Mouse (Mus musculus) kidney, postnatal 14 days (tissue): Measurements from ENCODE around the gene Gpr15.

ENCODE experiments used
- DNase-seq: peaks from one replicate; pipeline ENCODE4 v3.0.0; 2022; ENCODE audit warnings: mixed read lengths

The Gpr15 gene

DNA sequence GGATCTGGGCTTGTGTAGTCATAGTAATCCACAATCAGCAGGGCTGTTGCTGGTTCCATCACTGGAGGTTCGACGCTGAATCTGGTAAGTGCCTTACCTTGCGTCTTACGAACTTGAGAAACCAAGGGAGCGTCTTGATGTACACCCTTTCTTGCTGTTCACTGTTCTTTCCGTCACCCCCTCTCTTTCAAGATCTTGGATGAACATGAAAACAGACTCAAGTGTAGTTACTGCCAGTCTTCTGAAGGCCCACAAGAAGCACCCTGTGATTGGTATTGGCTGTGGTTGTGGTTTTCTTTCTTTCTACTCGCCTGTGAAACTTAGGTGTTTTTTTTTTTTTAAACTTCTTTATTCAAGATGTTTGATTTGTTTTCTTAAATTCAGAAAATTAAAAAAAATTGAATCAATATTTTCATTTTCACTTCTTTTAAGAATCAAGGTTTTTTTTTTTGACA, at the start of gene Gpr15:
Gene Gpr15, minus strand, starts transcription at position 405 of the 455 bp plus-strand sequence.
- DNase-seq: no peak

DNA sequence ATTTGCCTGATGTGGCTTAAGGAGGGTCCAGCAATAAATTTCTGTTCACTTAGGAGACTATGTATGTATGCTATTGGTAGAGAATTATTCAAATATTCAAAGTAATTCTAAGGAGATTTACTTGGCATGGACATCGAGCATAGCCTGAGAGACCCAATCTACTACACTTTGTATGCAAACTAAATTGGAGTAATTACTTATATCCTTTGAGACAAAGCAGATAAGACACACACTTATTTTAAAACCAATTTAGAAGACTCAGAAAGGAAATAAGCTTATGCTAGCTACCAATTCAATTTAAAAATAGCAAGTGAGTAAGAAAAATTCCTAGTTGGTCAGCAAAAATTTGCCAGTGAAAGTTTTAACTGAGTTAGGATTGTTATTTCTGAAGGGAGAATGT, 44.2 kb upstream of the Gpr15 start, which contains the start of gene Olfr172:
Gene Olfr172, minus strand, starts transcription at position 101 of the 400 bp plus-strand sequence.
- DNase-seq: no peak

DNA sequence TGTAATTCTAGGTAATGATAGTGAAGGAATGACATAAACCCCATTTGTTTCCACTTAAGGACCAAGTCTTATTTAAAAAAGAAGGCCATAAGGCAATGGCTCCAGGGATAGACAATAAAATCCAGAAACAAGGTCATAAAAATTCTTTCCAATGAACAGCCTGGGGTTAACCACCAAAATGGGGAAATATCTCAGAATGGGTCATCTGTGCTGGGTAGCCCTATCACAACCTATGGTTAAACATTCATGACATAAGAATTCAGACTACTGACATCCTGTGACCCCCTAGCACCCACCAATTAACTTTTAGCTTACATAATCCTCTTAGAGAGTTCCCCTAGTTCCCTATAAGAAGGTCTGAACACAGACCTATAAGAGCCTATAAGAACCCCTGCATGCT, 37.3 kb upstream of the Gpr15 start:
- DNase-seq: no peak

DNA sequence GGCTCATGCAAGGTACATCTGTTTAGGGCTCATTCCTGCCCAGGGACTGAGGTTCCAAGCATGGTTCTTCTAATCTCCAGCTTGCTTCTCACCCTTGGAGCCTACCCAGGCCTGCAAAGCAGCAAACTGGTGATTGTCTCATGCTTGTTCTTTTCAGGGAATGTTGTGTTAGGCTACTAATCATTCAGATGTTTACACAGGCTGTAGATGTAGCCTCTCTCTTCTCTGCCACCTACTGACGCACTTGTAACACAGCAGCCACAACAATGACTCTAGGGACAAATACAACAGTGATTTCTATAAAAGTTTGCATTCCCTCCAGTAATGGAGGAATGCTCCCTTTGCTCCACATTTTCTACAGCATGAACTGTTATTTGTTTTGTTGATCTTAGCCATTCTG, 32.4 kb upstream of the Gpr15 start:
- no peak for DNase-seq

DNA sequence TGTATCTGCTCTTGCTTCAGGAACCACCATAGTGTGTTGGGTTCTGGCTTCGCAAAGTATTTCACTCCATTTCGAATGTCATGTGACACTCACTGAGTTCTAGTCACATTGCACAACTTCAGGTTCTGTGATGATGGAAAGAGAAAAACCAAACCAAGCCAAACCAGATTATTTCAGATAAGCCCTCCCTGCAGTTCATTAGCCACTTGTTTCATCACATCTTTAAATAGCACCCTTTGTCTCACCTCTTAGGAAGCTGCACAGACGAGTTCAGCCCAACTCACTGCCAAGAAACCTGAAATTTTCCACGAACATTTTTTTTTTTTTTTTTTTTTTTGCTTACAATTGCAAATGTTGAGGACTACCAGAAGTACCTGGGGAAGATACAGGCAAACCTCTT, 27.8 kb upstream of the Gpr15 start:
- no peak for DNase-seq

DNA sequence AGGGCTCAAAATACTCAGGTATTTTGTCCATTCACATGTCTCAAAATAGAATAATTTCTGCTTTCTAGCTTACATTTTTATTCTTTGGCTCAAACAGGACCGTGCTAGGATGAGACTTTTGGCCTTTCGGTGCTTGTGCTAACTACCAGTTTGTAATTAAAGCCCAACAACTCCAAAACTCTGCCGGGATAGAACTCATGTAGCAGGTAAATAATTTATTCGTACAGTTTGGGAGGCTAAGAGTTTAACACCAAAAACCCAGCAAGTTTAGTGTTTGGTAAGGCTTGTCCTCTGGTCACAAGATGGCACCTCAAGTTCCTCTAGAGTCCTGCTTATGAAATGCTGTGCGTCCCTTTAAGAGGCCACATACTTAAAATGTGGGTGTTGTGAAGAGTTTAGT, 21.9 kb upstream of the Gpr15 start:
- DNase-seq: no peak

DNA sequence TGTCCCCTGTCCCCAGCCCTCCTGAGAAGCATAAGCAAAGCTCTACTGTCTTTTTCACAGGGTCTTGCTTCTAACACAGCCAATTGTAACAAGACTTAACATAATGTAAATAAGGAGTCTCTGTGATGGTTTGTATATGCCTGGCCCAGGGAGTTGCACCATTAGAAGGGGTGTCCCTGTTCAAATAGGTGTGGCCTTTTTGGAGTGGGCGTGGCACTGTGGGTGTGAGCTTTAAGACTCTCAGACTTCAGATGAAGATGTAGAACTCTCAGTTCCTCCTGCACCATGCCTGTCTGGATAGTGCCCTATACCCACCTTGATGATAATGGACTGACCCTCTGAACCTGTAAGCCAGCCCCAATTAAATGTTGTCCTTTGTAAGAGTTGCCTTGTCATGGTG, 19.9 kb upstream of the Gpr15 start:
- no peak for DNase-seq

DNA sequence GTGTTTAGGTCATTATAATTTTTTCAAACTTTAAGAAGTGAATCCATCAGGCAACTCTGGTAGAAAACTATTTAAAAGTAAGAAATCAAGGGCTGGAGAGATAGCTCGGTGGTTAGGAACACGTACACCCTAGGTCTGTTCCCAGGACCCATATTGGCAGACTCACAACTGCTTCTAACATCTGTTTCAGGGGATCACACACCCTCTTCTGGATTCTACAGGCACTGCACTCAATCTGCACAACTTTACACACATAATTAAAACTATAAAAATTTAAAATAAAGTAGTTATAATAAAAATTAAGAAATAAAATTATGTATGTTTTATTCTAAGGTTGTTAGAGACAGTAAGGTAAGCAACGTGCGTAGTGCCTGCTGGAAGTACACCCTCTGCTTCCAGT, 19.3 kb upstream of the Gpr15 start:
- DNase-seq: no peak

DNA sequence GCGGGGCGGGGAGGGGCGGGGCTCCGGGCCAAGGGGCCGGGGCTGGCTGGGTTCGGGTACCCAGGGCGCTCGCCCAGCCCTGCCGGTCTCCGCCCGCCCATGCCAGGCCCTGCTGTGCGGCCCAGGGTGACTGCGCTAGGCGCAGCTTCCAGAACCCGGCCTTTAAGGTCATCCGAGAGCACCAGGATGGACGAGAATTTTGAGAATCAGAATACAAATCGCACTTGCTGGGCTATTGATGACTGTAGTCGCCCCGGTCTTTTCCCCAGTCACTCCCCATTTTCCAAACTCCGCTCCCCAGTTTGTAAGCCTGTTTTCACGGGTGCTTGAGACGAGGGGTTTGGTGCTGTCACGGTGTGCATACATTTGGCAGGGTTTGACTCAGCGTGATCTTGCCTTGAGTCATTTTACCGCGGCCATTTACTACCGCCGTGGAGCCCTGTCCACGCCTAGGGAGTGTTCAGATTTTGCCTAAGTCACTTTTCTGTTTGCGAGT, 9.4 kb upstream of the Gpr15 start:
- no peak for DNase-seq

DNA sequence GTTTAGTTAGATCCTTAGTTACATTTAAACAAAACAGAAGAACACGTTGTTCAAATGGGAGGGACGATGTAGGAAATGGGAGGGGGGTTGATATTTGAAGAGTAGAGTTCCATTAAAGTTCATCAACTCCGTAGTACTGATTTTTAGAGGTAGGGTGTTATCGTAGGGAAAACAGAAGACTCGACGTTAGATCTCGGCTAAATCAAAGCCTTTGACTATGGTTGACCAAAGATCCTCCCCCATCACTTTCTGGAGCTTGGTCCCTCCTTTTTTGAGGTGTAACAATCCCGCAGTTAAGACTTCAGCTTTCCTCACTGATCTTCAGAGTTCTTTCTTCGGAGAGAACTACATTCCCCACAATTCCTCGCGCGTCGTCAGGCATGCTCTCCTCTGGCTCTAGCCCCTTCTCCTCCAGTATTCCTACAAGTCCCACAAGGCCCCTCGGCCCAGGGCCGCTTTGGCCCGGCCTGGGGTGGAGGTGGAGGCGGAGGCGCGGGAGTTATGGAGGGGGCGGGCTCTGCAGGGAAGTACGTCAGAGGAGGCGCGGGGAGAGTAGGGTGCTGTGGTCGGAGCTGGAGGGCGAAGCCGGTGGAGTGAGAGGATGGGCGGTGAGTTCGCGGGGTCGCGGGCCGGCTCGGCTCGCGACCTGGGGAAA, 8.7 kb upstream of the Gpr15 start, which contains the start of gene Cldnd1:
Gene Cldnd1, plus strand, starts transcription at position 434 of the 655 bp plus-strand sequence.
- DNase-seq: peak; percentile 97

DNA sequence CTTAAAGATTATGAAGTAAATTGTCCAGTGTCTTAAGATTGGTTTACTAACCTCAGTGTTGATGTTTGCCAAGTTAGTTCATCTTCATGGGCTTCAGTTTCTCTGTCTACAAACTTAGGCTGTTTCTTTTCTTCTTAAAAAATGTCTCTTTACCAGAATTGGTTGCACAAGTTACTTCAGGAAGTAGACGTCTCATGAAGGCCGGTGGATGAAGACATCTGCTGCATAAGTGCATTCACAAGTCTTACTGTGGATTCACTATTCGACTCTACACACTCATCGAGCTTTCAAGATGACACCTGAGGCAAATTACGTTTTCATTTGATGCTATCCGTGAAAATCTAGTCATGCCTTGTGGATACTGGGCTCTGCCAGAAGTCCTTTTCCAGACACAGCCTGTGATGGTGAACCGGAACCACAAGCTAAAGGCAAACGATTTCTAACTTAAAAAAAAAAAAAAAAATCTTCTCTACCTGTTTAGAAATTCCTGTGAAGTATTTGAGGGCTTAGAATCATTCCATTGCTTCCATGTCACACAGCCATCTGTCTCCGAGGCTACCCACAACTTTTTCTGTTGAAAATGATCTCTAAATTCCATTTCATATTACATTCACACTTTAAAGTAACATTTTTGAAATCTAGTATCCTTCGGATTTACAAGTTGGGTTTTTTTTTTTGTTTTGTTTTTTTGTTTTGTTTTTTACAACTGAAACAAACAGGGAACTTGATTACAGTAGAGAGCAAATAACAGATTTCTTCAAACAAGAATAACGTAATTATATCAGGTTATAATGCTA, 8.0 kb upstream of the Gpr15 start:
- no peak for DNase-seq

DNA sequence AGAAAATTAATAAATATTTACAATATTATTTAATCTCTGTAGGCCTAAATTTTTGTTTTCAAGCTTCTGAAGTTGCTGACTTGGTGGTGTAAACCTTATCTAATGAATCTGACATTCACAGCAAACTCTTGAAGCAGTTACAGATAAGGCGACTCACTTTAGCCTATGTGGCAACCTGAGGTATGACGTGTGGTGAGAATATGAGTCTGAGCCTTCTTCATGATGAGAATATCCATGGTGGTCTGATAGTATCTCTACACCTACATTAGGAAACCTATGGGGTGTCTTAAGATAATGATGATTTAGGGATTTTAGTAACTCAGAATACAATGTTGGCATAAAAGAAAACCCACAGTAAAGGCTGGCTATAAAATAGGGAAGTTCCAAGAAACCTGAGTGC, 3.4 kb upstream of the Gpr15 start:
- no peak for DNase-seq

DNA sequence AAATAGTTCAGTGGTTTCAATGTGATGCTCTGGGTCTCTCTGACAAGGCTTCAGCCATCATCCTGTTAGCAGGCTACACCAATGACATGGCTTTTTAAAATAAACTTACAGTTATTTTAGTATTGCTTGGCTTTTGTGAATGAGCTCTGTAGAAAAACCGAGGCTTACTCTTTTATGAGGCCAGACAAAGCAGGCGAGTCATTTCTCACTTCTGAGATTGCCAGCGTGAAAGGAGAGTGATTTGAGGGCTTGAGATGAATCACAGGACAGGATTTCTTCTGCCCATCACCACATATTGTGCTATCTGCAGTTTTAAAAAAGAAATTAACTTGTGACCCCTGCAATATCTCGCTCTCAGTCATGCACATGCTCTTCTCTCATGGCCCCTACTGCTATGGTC, 3.9 kb downstream of the Gpr15 start:
- no peak for DNase-seq

DNA sequence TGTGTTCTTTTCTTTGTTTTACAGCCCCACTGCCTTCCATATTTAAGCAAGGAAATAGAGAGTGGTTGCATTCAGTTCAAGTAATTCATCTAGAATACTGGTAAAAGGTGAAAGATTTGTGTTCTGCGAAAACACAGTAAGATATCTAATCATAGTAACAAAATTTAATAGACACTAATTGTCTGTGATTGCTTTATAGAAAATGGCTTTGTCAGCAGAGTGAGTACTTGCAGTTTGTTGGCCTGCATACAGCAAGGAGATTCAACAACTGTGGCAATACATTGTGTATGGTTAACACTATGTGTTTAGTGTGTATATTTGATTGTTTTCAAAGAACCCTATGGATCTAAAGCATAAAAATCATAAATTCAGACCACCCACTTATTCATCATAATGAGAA, 5.7 kb downstream of the Gpr15 start:
- DNase-seq: no peak

DNA sequence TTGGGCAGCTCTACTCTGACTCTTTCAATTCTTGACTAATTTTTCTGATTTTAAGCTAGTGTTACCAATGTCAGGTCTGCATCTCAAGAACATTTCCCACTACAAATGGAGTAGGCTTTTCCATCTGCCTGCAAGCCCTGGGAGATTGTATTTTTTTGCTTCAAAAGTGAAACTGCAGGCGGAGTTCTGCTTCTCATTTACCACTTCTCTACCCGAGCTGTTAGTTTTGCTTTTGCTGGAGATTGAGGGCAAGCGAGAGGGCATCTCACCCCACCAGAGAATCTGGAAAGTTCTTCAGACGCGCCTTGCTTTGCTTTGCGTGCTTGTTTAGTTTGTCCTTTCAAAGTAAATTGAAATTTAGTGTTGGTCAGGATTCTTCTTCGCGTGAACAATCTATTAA, 6.6 kb downstream of the Gpr15 start:
- DNase-seq: no peak

DNA sequence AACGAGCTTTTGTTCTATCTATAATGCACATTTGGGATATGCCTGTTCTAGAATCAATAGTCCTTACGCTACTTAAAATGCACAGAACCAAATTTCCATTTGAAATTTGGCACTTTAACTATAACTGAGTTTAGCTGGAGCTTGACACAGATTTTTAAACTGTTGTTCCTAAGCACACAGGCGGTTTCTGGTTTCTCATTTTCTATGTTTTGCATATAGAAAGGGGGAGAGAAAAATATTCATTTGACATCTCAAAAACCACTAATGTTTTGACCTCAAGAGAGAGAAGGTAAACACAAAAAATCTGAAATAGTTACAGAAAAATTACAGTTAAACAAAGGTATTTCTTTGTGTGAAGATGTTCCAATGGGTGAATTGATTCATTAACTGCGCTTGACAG, 9.3 kb downstream of the Gpr15 start:
- DNase-seq: no peak

DNA sequence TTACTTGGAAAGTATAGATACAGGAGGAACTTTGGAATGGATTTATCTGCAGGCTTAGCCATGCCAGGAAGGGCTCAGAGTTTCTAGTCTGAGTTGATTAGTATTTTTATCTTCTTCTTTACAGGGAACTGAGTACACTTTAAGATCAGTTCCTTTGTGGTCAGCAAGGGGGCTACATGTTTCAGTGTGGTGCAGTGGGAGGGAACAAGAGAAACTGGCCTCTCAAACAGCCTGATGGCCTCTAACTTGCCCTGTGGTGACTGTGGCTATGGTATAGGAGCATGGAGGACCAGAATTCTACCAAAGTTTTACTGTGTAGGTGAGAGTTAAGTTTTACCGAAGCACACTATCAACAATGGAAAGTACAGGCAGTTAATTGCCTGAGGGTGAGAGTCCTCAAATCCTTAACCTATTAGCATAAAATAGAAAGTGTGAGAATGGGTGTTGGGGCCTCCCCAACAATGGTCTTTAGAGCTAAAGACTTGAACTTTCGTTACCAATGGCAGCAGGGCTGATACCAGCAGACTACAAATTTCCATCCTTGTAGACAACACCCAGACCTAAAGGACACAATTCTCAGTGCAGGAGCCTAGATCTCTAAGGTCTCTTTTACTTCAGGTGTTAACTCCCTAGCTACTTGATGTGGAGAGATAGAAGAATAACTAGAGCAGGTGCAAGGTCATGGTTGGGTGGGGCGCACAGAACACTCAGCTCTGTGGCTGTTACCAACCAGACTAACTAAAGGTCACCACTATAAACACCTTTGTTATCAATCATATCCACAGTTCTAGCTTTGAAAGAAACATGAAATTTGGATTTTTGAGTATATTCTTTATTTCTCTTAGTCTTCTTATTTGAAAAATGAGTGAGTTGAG, 10.0 kb downstream of the Gpr15 start:
- DNase-seq: no peak

DNA sequence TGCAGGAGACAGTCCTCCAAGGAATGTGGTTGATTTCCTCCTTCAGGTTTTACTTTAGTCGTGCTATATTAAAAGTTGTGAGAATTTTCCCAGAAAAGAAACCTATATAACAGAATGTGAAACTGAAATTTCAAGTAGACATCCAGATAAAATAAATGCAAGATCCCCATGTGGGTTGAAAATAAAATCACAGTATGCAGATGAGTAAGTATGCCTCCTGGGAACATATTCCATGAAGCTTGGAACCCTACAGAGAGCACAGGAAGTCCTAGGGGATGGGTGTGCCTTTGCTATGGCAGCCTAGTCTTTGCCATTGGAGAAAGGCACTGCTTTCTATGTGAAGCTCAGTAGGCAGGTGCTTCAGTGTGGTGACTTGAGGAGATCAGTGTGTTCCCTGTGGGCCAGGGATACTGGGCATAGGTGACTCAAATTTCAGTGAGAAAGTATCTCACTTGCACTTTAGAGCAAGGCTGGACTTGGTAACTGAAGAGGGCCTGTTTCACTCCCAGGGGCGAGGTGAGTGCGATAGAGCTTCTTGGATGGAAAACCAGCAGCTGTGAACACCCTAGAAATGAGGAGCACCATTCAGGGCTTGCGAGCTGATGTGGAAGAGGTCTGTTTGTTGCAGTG, 11.5 kb downstream of the Gpr15 start:
- no peak for DNase-seq

DNA sequence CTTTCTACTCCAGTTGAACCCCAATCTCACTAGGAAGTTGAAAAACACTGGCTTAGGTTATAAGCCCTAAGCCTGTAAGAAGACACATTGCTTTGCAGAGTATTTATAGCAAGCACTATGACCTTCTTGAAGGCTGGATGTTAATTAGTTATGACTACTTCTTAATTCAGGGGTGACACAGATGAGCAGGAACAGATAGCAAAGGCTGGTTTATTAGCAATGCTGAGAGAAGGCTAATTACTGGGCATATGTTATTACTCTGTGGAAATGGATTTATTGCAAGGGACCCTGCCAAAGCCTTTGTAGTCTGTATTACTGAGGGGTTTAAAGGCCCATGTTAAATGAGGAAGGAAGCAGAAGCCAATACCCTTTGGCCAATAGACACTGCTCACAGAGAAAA, 13.9 kb downstream of the Gpr15 start:
- DNase-seq: no peak

DNA sequence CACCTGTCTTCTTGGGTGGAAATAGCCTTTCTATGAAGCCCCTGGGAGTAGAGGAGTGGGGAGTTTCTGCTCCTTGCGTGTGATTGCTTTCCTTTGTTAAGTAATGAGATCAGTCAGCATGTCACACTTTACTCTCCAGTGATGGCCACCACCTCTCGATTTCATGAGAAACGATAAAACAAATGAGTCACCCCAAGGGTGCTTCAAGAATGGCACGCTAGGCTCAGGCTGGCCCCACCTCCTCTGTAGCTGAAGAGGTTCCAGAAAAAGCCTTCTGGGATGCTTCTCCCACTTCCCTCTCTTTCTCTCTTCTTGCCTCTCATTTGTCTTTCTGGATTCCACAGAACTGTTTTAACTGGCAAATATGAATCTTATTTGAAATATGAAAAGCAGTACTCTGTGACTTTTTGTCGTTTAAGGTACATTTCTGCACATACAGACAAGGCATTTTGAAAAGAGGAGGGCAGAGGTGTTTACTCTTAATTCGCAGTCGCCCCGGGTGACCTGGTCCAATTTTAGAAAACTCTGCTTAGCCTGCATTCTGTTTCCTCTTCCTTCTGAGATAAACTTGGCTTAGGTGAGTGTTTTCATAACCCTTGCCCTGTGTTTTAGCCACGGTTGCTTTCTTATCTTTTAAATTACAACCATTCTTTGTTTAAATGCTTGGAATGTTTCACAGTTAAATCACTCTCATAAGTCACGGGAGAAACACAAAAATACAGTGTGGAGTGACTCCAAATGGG, 15.3 kb downstream of the Gpr15 start:
- peak; percentile 37 for DNase-seq

DNA sequence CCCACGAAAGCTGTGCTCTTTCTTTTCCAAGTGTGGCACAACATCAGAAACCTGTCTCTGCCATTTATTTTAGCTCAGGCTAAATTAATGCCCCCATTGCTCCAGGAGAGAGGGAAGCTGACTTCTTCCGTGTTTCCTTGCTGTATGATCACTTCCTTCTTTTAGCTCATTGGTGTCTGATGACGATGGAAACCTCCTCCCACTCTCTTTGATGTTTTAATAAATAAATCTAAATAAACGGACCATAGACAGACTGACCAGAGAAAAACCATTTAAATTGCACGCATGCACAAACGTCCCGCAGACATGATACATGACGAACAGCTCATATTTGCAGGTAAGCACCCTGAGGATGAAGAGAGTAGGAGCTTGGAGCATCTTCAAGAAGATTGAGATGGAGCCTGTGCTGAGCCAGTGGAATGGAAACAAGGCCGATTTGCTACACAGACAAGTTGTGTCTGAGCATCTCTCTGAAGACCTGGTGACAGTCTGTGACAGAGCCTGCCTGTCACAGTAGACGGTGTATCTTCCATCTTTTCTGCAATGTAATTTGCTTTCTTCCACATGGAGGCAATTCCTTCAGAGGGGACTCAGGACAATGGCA, 16.4 kb downstream of the Gpr15 start:
- DNase-seq: no peak

DNA sequence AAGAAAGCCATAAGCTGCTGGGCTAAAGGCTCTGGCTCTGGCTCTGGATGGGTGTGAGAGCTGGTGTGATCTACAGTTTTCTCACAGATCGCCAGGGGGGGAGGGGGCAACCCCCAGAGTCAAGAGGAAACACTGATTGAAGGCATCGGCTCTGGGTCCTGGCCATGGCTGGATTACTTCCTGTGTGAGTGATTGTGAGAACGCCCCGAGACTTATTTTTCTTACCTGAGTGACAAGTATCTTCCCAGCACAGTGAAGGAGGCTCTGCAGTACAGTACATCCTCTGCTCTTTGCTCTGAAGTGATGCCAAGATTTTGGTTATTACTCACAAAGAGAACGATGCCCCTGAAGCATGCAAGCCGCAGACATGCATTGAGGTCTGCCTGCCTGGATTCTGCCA, 17.1 kb downstream of the Gpr15 start:
- DNase-seq: peak; percentile 13
